Mouse (Mus musculus) heart, embryonic 11.5 days (tissue): ENCODE measurements around the gene Gm11634. TPM values are rescaled to one million over a fixed set of nuclear protein-coding genes. Genes with fewer than 3 reads are reported as not detected.

Source experiments
- polyA plus RNA-seq: library from polyadenylated mRNA; unstranded; fragments of >200 nt; fragmentation: Nextera tagmentation; extraction: Ambion mirVana; gene quantifications from 2 replicates; pipeline ENCODE4 v1.2.1, GENCODE M21; 2014

Gene Gm11634
- polyA plus RNA-seq, 1 experiment from 2014 or later: not detected

Other genes starting within 250 kb of the Gm11634 start
- not detected in 2 replicates for gene G6pc, start 231.7 kb downstream of the Gm11634 start, polyA plus RNA-seq
- gene Aarsd1, start 181.6 kb downstream of the Gm11634 start, polyA plus RNA-seq: 49.7 and 52.3 TPM in 2 replicates
- 17.5 and 18.7 TPM in 2 replicates for gene Gm27029, start 174.5 kb downstream of the Gm11634 start, polyA plus RNA-seq
- 9.6 and 12.9 TPM in 2 replicates for gene Rundc1, start 174.2 kb downstream of the Gm11634 start, polyA plus RNA-seq
- 75.3 and 82.6 TPM in 2 replicates for gene Ptges3l, start 173.9 kb downstream of the Gm11634 start, polyA plus RNA-seq
- gene Rpl27, start 157.0 kb downstream of the Gm11634 start, polyA plus RNA-seq: 286 and 315 TPM in 2 replicates
- 10.2 and 11.8 TPM in 2 replicates for gene Ifi35, start 150.8 kb downstream of the Gm11634 start, polyA plus RNA-seq
- gene Rnd2, start 134.3 kb downstream of the Gm11634 start, polyA plus RNA-seq: 17.5 and 22.3 TPM in 2 replicates
- 26.5 and 31.7 TPM in 2 replicates for gene Vat1, start 133.0 kb downstream of the Gm11634 start, polyA plus RNA-seq
- 12.3 and 12.7 TPM in 2 replicates for gene Brca1, start 47.3 kb downstream of the Gm11634 start, polyA plus RNA-seq
- gene Nbr1, start 47.1 kb downstream of the Gm11634 start, polyA plus RNA-seq: 48.4 and 72.2 TPM in 2 replicates
- 3.3 and 4.4 TPM in 2 replicates for gene Tmem106a, start 17.0 kb downstream of the Gm11634 start, polyA plus RNA-seq
- 27.9 and 28.2 TPM in 2 replicates for gene Rdm1, start 27.9 kb upstream of the Gm11634 start, polyA plus RNA-seq
- 9.4 and 10.5 TPM in 2 replicates for gene Arl4d, start 66.3 kb upstream of the Gm11634 start, polyA plus RNA-seq
- 24.3 and 26.1 TPM in 2 replicates for gene Dhx8, start 133.7 kb upstream of the Gm11634 start, polyA plus RNA-seq
- 4.5 and 8.7 TPM in 2 replicates for gene Etv4, start 186.1 kb upstream of the Gm11634 start, polyA plus RNA-seq